Comparison of ENCODE assay signal across 11 mouse cellular contexts in the genomic region with DNA sequence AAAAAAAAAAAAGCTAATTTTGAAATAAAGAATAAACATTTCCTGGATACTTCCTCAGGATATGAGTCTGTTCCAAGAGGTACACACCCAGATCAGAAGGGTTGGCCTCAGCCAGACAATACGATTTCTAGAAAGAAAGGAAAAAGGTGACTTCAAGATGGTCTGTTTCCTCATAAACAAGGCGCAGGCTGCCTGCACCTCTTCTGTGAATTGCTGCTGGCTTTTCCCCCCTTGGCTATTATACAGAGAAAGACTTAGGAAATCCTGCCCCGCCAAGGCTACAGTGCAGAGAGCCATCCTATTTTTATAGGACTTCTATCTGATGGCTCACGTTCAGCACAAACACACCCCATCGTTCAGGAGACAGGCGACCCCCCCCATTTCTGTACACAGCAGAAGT.
DNase-seq lines count a peak whose midpoint lies in the region; ATAC-seq and TF ChIP-seq lines count a peak whose summit lies in the region.
"Had no signal": no experiment of that assay in that cellular context is flagged by ENCODE, and none has a peak within 500 bp of the region (broad histone marks: within the 10 kb centered on the region; RNA-seq: fewer than 3 reads in every experiment).

No protein-coding gene starts in this region.

- no peak overlapping the region for H3K27ac ChIP-seq in limb, embryonic 12.5 days
- H3K27ac ChIP-seq in limb, embryonic 10.5 days, result no peak overlapping the region
- H3K27ac ChIP-seq in heart, embryonic 12.5 days (ENCODE audit: poor library complexity, severe bottlenecking), result no peak overlapping the region
- H3K27ac ChIP-seq in hindbrain, postnatal 0 days, result no peak overlapping the region
- H3K27ac ChIP-seq in neural tube, embryonic 13.5 days (replicated peaks), result no peak overlapping the region

- peak overlapping the region; percentile 39 for H3K4me2 ChIP-seq in limb, embryonic 12.5 days
- peak overlapping the region; percentile 64 for H3K4me2 ChIP-seq in heart, embryonic 12.5 days
- peak overlapping the region; percentile 42 for H3K4me2 ChIP-seq in hindbrain, postnatal 0 days (ENCODE audit: low read depth, low read length)
- peak overlapping the region; percentile 45 for H3K4me2 ChIP-seq in neural tube, embryonic 13.5 days

- no peak overlapping the region for H3K9ac ChIP-seq in limb, embryonic 12.5 days (replicated peaks)
- H3K9ac ChIP-seq in heart, embryonic 12.5 days, result 0 out of 2 replicates have a peak overlapping the region, but pooled peaks have one; percentile 30
- H3K9ac ChIP-seq in hindbrain, postnatal 0 days (replicated peaks; ENCODE audit: low read length), result no peak overlapping the region
- 0 out of 2 replicates have a peak overlapping the region, but pooled peaks have one; percentile 26 for H3K9ac ChIP-seq in neural tube, embryonic 13.5 days

- WGBS in limb, embryonic 12.5 days, result 25% methylated on average over 6 of the region's 6 CpGs
- 43% methylated on average over 6 of the region's 6 CpGs for WGBS in limb, embryonic 10.5 days
- WGBS in heart, embryonic 12.5 days, result 22% methylated on average over 6 of the region's 6 CpGs
- 45% methylated on average over 6 of the region's 6 CpGs for WGBS in hindbrain, postnatal 0 days
- 45% methylated on average over 6 of the region's 6 CpGs for WGBS in neural tube, embryonic 13.5 days

- no peak overlapping the region for H3K4me3 ChIP-seq in limb, embryonic 12.5 days (replicated peaks)
- H3K4me3 ChIP-seq in limb, embryonic 10.5 days, result no peak overlapping the region
- H3K4me3 ChIP-seq in heart, embryonic 12.5 days, result peak overlapping the region; percentile 4; the same call in 1 of the 2 replicates
- no peak overlapping the region for H3K4me3 ChIP-seq in hindbrain, postnatal 0 days (ENCODE audit: low read length)
- H3K4me3 ChIP-seq in neural tube, embryonic 13.5 days, result no peak overlapping the region

- no peak for ATAC-seq in limb, embryonic 12.5 days (ENCODE audit: insufficient number of reproducible peaks, insufficient read depth, low FRiP score, low TSS enrichment, low read depth)
- peak; percentile 53; the same call in 1 of the 2 replicates for ATAC-seq in heart, embryonic 12.5 days (ENCODE audit: insufficient number of reproducible peaks, low FRiP score)
- ATAC-seq in hindbrain, postnatal 0 days, result no peak
- ATAC-seq in neural tube, embryonic 13.5 days (ENCODE audit: low read depth), result no peak

- intact Hi-C loops in left cerebral cortex, postnatal 14 days (cut with DNase I), result no loop called here

- peaks cover 30% of the 10 kb centered on the region for H3K4me1 ChIP-seq in limb, embryonic 12.5 days (replicated peaks)
- H3K4me1 ChIP-seq in limb, embryonic 10.5 days, result peaks cover 35% of the 10 kb centered on the region
- H3K4me1 ChIP-seq in heart, embryonic 12.5 days (replicated peaks), result peaks cover 11% of the 10 kb centered on the region
- H3K4me1 ChIP-seq in hindbrain, postnatal 0 days (ENCODE audit: insufficient read depth, low read length), result no peaks in the 10 kb centered on the region
- H3K4me1 ChIP-seq in neural tube, embryonic 13.5 days (replicated peaks), result peaks cover 24% of the 10 kb centered on the region

- TF ChIP-seq CTCF in hindbrain, postnatal 0 days (IDR thresholded peaks at IDR 0.05; ENCODE audit: low read depth), result no peak

- H3K27me3 ChIP-seq in limb, embryonic 12.5 days, result peaks cover 20% of the 10 kb centered on the region
- peaks cover 40% of the 10 kb centered on the region for H3K27me3 ChIP-seq in limb, embryonic 10.5 days (ENCODE audit: low read depth, poor library complexity, severe bottlenecking)
- H3K27me3 ChIP-seq in heart, embryonic 12.5 days (replicated peaks), result peaks cover 7% of the 10 kb centered on the region; the same call in 1 of the 2 replicates
- H3K27me3 ChIP-seq in hindbrain, postnatal 0 days (ENCODE audit: insufficient read depth, low read length), result no peaks in the 10 kb centered on the region
- H3K27me3 ChIP-seq in neural tube, embryonic 13.5 days, result no peaks in the 10 kb centered on the region

- no peaks in the 10 kb centered on the region for H3K36me3 ChIP-seq in limb, embryonic 12.5 days
- no peaks in the 10 kb centered on the region for H3K36me3 ChIP-seq in limb, embryonic 10.5 days
- no peaks in the 10 kb centered on the region for H3K36me3 ChIP-seq in heart, embryonic 12.5 days
- H3K36me3 ChIP-seq in hindbrain, postnatal 0 days (ENCODE audit: insufficient read depth, low read length), result no peaks in the 10 kb centered on the region
- no peaks in the 10 kb centered on the region for H3K36me3 ChIP-seq in neural tube, embryonic 13.5 days

- DNase-seq in limb, embryonic 10.5 days (ENCODE audit: low spot score), result no peak
- no peak for DNase-seq in hindbrain, postnatal 0 days (ENCODE audit: low spot score)
- DNase-seq in left cerebral cortex, postnatal 14 days (ENCODE audit: low spot score in 2 of 2), result no peak
- DNase-seq in left cerebral cortex, adult 8-10 months (ENCODE audit: low spot score in 2 of 2), result no peak
- DNase-seq: cerebellum, postnatal 36 days; gastrocnemius, postnatal 36 days; left cerebral cortex, postnatal 4 days; right cerebral cortex, postnatal 14 days had no signal

- no peaks in the 10 kb centered on the region for H3K9me3 ChIP-seq in limb, embryonic 12.5 days
- no peaks in the 10 kb centered on the region for H3K9me3 ChIP-seq in limb, embryonic 10.5 days (replicated peaks)
- H3K9me3 ChIP-seq in heart, embryonic 12.5 days (replicated peaks), result no peaks in the 10 kb centered on the region
- no peaks in the 10 kb centered on the region for H3K9me3 ChIP-seq in hindbrain, postnatal 0 days (ENCODE audit: low read length)
- no peaks in the 10 kb centered on the region for H3K9me3 ChIP-seq in neural tube, embryonic 13.5 days

Comparison
In these comparisons a context has a peak if more than half of its experiments do, and no peak if none do; other contexts are left out.
1. H3K9ac ChIP-seq: peak in heart, embryonic 12.5 days (single experiment) and neural tube, embryonic 13.5 days (single experiment); none in limb, embryonic 12.5 days (single experiment) and hindbrain, postnatal 0 days (single experiment).
2. Peak in every context shown above with its lines, with median percentiles within 50 percentile points of each other: H3K4me2 ChIP-seq.